Mouse (Mus musculus): Measurements from ENCODE around the gene Tmsb4x. TPM values are rescaled to one million over a fixed set of nuclear protein-coding genes. Genes with fewer than 3 reads are reported as not detected.

The Tmsb4x gene
- polyA plus RNA-seq, 1 experiment from 2014 or later, result 1,267 TPM

DNA sequence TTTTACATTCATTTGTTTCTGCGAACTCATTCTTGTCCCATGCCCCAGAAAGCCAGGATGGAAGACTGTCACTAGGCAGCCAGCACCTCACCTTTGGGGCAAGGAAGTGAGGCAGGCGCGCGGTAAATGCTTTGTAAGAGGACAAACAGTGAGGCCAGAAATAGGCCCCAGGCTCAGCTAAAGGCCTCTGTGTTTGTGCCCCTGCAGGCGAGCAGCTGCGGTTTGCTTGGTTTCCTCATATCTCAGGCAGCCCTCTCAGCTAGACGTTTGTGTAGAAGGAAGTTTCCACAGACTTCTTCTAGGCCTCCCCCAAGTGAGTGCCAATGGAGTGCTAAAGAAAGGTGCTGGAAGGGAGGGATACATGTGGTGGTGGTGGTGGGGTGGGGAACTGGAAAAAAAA is 18.0 kb upstream of the Tmsb4x start:
- no peak overlapping the region for H3K27ac ChIP-seq (replicated peaks; ENCODE audit: low read depth, low read length)
- no peaks in the 10 kb centered on the region for H3K4me1 ChIP-seq (ENCODE audit: control insufficient read depth, insufficient read depth, low read length)
- no peak overlapping the region for H3K9ac ChIP-seq (ENCODE audit: low read length)
- ATAC-seq (ENCODE audit: insufficient number of reproducible peaks, low FRiP score, low TSS enrichment, low read depth) (no peak), DNase-seq (ENCODE audit: low spot score) (no peak)
- no peak overlapping the region for H3K4me3 ChIP-seq (ENCODE audit: low read depth, low read length)
- no peak overlapping the region for H3K4me2 ChIP-seq (ENCODE audit: low read depth, severe bottlenecking)
- WGBS, result 84% methylated on average over 7 of the region's 7 CpGs
- no peaks in the 10 kb centered on the region for H3K9me3 ChIP-seq (ENCODE audit: control insufficient read depth, low read length)
- H3K36me3 ChIP-seq (ENCODE audit: control insufficient read depth, insufficient read depth, low read length), result no peaks in the 10 kb centered on the region
- no peaks in the 10 kb centered on the region for H3K27me3 ChIP-seq (ENCODE audit: control insufficient read depth, insufficient read depth, low read length)

DNA sequence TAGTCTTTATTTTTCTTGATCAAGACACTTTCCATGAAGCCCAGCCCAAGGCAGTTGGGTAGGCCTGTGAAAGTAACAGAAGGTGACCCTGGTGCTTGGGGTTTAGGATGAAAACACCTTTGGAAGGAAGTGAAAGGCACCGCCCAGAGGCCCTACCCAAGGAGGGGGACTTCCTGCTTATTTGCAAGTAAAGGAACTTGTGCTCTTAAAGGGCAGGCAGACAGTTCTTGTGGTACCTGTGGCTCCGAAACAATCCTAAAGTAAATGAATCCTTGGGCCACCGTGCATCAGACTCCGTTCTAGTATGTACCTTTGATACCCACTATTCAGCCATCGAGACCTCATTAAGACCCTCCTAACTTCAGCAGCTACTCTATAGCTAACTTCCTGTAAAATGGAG is 17.5 kb upstream of the Tmsb4x start:
- H3K4me2 ChIP-seq (ENCODE audit: low read depth, severe bottlenecking), result no peak overlapping the region
- DNase-seq (ENCODE audit: low spot score), result no peak
- no peaks in the 10 kb centered on the region for H3K9me3 ChIP-seq (ENCODE audit: control insufficient read depth, low read length)
- H3K4me1 ChIP-seq (ENCODE audit: control insufficient read depth, insufficient read depth, low read length), result no peaks in the 10 kb centered on the region
- H3K27ac ChIP-seq (replicated peaks; ENCODE audit: low read depth, low read length), result no peak overlapping the region
- H3K36me3 ChIP-seq (ENCODE audit: control insufficient read depth, insufficient read depth, low read length), result no peaks in the 10 kb centered on the region
- H3K4me3 ChIP-seq (ENCODE audit: low read depth, low read length), result no peak overlapping the region
- no peak for ATAC-seq (ENCODE audit: insufficient number of reproducible peaks, low FRiP score, low TSS enrichment, low read depth)
- H3K9ac ChIP-seq (ENCODE audit: low read length), result no peak overlapping the region
- no peaks in the 10 kb centered on the region for H3K27me3 ChIP-seq (ENCODE audit: control insufficient read depth, insufficient read depth, low read length)
- 88% methylated on average over 5 of the region's 5 CpGs for whole genome bisulfite sequencing

DNA sequence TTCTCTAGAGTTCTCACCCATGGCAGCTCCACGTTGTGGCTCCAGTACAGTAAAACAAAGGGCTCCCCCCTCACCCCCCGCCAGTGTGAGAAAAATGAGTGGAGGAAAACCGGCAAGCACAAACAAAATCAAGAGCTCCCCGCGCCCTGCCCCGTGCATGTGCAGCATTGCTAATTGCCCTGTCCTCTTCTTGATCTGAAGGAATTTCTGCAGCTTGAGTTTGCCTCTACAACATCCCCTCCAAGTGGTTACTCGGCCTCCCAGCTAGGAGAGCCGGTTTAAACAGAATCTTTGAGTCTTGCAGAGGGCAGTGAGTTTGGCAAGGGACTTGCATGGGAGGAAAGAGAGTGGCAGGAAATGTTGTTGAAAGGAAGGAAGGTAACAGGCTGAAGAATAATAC is 3.6 kb upstream of the Tmsb4x start:
- no peak overlapping the region for H3K27ac ChIP-seq (replicated peaks; ENCODE audit: low read depth, low read length)
- no peaks in the 10 kb centered on the region for H3K4me1 ChIP-seq (ENCODE audit: control insufficient read depth, insufficient read depth, low read length)
- H3K9ac ChIP-seq (ENCODE audit: low read length), result no peak overlapping the region
- H3K9me3 ChIP-seq (ENCODE audit: control insufficient read depth, low read length), result no peaks in the 10 kb centered on the region
- DNase-seq (ENCODE audit: low spot score), result peak; percentile 28
- ATAC-seq (ENCODE audit: insufficient number of reproducible peaks, low FRiP score, low TSS enrichment, low read depth), result peak; percentile 68; the same call in 1 of the 2 replicates
- no peaks in the 10 kb centered on the region for H3K36me3 ChIP-seq (ENCODE audit: control insufficient read depth, insufficient read depth, low read length)
- peaks cover 21% of the 10 kb centered on the region for H3K27me3 ChIP-seq (ENCODE audit: control insufficient read depth, insufficient read depth, low read length)
- WGBS, result 36% methylated on average over 8 of the region's 8 CpGs
- no peak overlapping the region for H3K4me3 ChIP-seq (ENCODE audit: low read depth, low read length)
- H3K4me2 ChIP-seq (ENCODE audit: low read depth, severe bottlenecking), result no peak overlapping the region

DNA sequence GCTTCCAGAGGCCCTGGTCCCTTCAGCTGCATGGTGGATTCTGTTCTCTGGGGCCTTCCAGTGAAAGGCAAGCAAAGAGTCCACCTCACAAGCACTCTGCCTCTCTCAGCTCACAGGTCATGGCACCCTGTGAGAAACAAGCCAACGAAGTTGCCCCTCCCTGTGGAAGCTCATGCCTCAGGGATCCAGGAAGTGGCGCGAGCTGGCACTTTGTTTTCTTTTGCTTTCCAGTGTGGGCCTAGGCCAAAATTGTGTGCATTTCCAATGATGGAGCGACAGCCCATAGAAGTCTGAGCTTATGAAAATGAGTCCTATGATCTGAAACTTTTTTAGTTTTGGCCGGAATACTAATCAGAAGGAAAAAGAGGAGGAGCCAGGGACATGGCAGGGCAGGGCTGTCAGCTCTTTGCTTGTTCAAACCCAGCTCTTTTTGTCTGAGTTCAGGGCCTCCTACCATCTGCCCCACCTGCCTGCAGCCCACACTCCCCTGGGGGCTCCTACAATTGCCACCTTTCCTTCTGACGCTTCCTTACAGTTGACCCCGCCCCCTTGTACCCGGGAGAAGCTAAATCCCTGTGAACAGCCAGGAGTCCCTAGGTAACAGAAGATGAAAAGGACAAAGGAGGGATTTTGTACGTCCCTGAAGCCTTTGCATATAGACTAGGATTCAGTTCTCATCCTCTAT is 2.9 kb upstream of the Tmsb4x start:
- ATAC-seq (ENCODE audit: insufficient number of reproducible peaks, low FRiP score, low TSS enrichment, low read depth) (no peak), DNase-seq (ENCODE audit: low spot score) (no peak)
- peaks cover 21% of the 10 kb centered on the region for H3K27me3 ChIP-seq (ENCODE audit: control insufficient read depth, insufficient read depth, low read length)
- H3K27ac ChIP-seq (replicated peaks; ENCODE audit: low read depth, low read length), result no peak overlapping the region
- H3K4me3 ChIP-seq (ENCODE audit: low read depth, low read length), result no peak overlapping the region
- no peaks in the 10 kb centered on the region for H3K4me1 ChIP-seq (ENCODE audit: control insufficient read depth, insufficient read depth, low read length)
- no peak overlapping the region for H3K9ac ChIP-seq (ENCODE audit: low read length)
- H3K9me3 ChIP-seq (ENCODE audit: control insufficient read depth, low read length), result no peaks in the 10 kb centered on the region
- no peak overlapping the region for H3K4me2 ChIP-seq (ENCODE audit: low read depth, severe bottlenecking)
- 48% methylated on average over 9 of the region's 9 CpGs for WGBS
- H3K36me3 ChIP-seq (ENCODE audit: control insufficient read depth, insufficient read depth, low read length), result no peaks in the 10 kb centered on the region

DNA sequence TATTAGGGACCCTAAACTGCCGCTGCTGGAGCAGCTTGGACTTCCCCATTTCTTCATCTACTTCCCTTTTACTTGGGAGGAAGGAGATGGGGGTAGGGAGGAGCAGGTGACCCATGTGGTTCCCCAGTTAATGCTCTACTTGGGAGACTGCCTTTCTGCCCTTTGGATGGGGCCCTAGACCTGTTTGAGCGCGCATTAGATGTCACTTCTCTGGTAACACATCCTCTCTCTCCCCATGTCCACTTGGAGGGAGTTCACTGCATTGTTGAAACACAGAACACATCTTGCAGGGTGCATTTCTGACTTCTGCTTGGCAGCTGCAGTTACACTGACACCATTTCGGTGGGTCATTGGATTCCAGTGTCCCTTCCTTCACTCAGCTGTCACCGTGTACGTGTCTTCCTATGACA is 1.2 kb upstream of the Tmsb4x start:
- no peak overlapping the region for H3K4me2 ChIP-seq (ENCODE audit: low read depth, severe bottlenecking)
- 55% methylated on average over 6 of the region's 6 CpGs for WGBS

DNA sequence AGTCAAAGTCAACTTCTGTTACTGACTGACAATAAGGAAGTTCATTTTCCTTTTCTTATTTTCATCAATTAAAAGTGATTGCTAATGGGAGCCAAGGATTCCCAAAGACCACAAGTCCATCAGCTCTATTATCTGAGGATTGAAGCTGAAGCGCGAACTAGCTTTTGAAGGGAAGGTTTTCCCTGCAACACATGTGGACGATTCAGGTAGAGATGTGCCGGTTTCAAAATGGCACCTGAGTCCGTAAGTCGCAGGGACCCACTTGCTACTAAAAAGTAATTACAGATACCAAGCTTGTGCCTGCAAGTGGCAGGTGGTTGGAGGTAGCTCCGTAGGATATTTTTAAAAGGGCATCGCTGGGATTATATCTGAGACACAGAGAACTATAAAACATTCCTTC is 713 bp upstream of the Tmsb4x start:
- Histone ChIP-seq H3K4me3 (ENCODE audit: low read depth, low read length) (no peak overlapping the region; the same call in 1 of the 2 replicates), H3K9ac (ENCODE audit: low read length) (no peak overlapping the region), H3K4me2 (ENCODE audit: low read depth, severe bottlenecking) (peak overlapping the region; percentile 42; the same call in 1 of the 2 replicates), H3K36me3 (ENCODE audit: control insufficient read depth, insufficient read depth, low read length) (no peaks in the 10 kb centered on the region), H3K4me1 (ENCODE audit: control insufficient read depth, insufficient read depth, low read length) (no peaks in the 10 kb centered on the region), H3K27me3 (ENCODE audit: control insufficient read depth, insufficient read depth, low read length) (peaks cover 21% of the 10 kb centered on the region), H3K27ac (replicated peaks; ENCODE audit: low read depth, low read length) (no peak overlapping the region), H3K9me3 (ENCODE audit: control insufficient read depth, low read length) (no peaks in the 10 kb centered on the region)
- ATAC-seq (ENCODE audit: insufficient number of reproducible peaks, low FRiP score, low TSS enrichment, low read depth) (no peak), DNase-seq (ENCODE audit: low spot score) (no peak)
- 59% methylated on average over 8 of the region's 8 CpGs for WGBS

More for the DNA sequence above, 1.2 kb upstream of the Tmsb4x start:
- Histone ChIP-seq H3K9me3 (ENCODE audit: control insufficient read depth, low read length) (no peaks in the 10 kb centered on the region), H3K4me3 (ENCODE audit: low read depth, low read length) (no peak overlapping the region), H3K36me3 (ENCODE audit: control insufficient read depth, insufficient read depth, low read length) (no peaks in the 10 kb centered on the region), H3K9ac (ENCODE audit: low read length) (no peak overlapping the region), H3K27ac (replicated peaks; ENCODE audit: low read depth, low read length) (no peak overlapping the region), H3K4me1 (ENCODE audit: control insufficient read depth, insufficient read depth, low read length) (no peaks in the 10 kb centered on the region), H3K27me3 (ENCODE audit: control insufficient read depth, insufficient read depth, low read length) (peaks cover 21% of the 10 kb centered on the region)
- DNase-seq (ENCODE audit: low spot score) (no peak), ATAC-seq (ENCODE audit: insufficient number of reproducible peaks, low FRiP score, low TSS enrichment, low read depth) (no peak)

DNA sequence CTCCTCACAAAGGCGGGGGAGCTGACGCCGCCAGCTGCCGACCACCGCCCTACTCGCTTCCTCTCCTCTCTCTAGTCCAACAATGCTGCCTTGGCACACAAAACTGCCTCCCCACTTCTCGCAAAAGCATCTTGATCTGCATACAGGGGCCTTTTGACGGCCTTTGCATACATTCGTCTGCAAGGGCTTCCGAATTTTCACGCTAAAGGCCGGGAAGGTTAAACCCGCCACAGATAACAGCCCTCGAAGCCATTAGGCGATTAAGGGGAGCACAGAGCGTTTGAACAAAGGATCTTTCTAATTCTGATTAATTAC is 652 bp downstream of the Tmsb4x start:
- ATAC-seq (ENCODE audit: insufficient number of reproducible peaks, low FRiP score, low TSS enrichment, low read depth), result no peak
- H3K27ac ChIP-seq (replicated peaks; ENCODE audit: low read depth, low read length), result 0 out of 2 replicates have a peak overlapping the region, but pooled peaks have one; percentile 2
- H3K9ac ChIP-seq (ENCODE audit: low read length), result peak overlapping the region; percentile 59
- H3K36me3 ChIP-seq (ENCODE audit: control insufficient read depth, insufficient read depth, low read length), result no peaks in the 10 kb centered on the region
- H3K4me2 ChIP-seq (ENCODE audit: low read depth, severe bottlenecking), result peak overlapping the region; percentile 42
- H3K4me1 ChIP-seq (ENCODE audit: control insufficient read depth, insufficient read depth, low read length), result no peaks in the 10 kb centered on the region
- 18% methylated on average over 16 of the region's 16 CpGs for whole genome bisulfite sequencing
- peak overlapping the region; percentile 37 for H3K4me3 ChIP-seq (ENCODE audit: low read depth, low read length)
- DNase-seq (ENCODE audit: low spot score), result peak; percentile 47
- no peaks in the 10 kb centered on the region for H3K9me3 ChIP-seq (ENCODE audit: control insufficient read depth, low read length)
- peaks cover 21% of the 10 kb centered on the region for H3K27me3 ChIP-seq (ENCODE audit: control insufficient read depth, insufficient read depth, low read length)

DNA sequence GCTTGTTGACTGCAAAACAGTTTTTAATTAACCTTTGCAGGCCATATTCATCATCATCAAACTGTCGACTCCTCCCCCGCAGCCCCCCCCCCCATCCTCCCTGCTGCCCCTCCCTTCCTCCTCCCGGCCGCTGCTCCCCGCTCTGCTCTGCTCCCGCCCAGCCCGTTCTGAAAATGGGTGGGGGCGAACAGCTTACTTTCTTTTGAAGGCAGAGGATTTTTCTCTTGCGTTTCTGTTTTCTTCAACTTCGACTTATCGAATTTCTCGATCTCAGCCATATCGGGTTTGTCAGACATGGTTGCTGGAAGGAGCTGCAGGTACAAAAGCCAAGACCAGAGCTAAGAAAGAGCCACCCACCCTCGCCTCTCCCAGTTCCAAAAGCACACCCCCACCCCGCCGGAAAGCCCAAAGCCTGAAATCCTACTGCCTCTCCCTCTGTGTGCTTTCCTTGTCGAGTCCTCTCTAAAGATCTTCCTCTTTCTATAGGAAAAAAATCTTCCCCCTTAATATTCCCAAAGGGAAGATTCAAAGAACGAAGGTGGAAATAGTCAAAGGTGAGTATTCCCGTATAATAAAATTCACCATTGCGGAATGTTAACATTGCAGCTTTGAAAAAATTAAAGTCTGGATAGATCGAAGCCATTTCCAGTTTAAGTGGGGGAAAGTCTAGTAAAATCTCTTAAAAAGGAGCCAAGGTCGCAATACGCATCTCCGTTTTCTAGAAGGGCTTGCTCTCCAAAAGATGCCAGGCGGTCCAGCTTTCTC is 1.2 kb downstream of the Tmsb4x start:
- ATAC-seq (ENCODE audit: insufficient number of reproducible peaks, low FRiP score, low TSS enrichment, low read depth) (no peak), DNase-seq (ENCODE audit: low spot score) (peak; percentile 33)
- Histone ChIP-seq H3K9ac (ENCODE audit: low read length) (peak overlapping the region; percentile 59), H3K4me1 (ENCODE audit: control insufficient read depth, insufficient read depth, low read length) (no peaks in the 10 kb centered on the region), H3K4me3 (ENCODE audit: low read depth, low read length) (peak overlapping the region; percentile 37), H3K27me3 (ENCODE audit: control insufficient read depth, insufficient read depth, low read length) (peaks cover 21% of the 10 kb centered on the region), H3K9me3 (ENCODE audit: control insufficient read depth, low read length) (no peaks in the 10 kb centered on the region), H3K36me3 (ENCODE audit: control insufficient read depth, insufficient read depth, low read length) (no peaks in the 10 kb centered on the region), H3K27ac (replicated peaks; ENCODE audit: low read depth, low read length) (0 out of 2 replicates have a peak overlapping the region, but pooled peaks have one; percentile 2), H3K4me2 (ENCODE audit: low read depth, severe bottlenecking) (peak overlapping the region; percentile 42)
- WGBS, result 24% methylated on average over 24 of the region's 25 CpGs
